Mouse (Mus musculus) lung, postnatal 0 days (tissue): ENCODE measurements at regions not wholly inside any gene's neighbourhood (a gene's known extent, or its start where the extent isn't known, plus 50 kb on each side); places are given as distances from the start of the nearest gene placed in this dataset.

Experiments used
- CTCF ChIP-seq: IDR thresholded peaks from 2 replicates; pipeline ENCODE4 v1.5.1; 2016; ENCODE audit warnings: antibody characterized with exemption, mild to moderate bottlenecking
- EP300 ChIP-seq: IDR thresholded peaks from 2 replicates; pipeline ENCODE4 v1.6.1; 2016; ENCODE audit warnings: antibody characterized with exemption, mild to moderate bottlenecking, control low read depth

GRCm38 (mm10) chr16:77851206-77852065, 249.5 kb upstream of the Gm11146 start:
- TF ChIP-seq CTCF: no peak
- TF ChIP-seq EP300: no peak
